Mouse (Mus musculus): ENCODE results near the gene Efna5.

GRCm38 (mm10) chr17:62818337-62818736, 62.8 kb downstream of the Efna5 start:
- TF ChIP-seq POLR2AphosphoS2 (IDR thresholded peaks at IDR 0.05; ENCODE audit: insufficient read length, low read depth) = no peak
- TF ChIP-seq POLR2A (IDR thresholded peaks at IDR 0.05; ENCODE audit: insufficient read length, low read depth) = no peak
- no peak for TF ChIP-seq MYOD1 (IDR thresholded peaks at IDR 0.05; ENCODE audit: control insufficient read depth in 1 of 3, insufficient read length in 2 of 3, low read depth in 2 of 3)
- TF ChIP-seq MAX (IDR thresholded peaks at IDR 0.05; ENCODE audit: low read depth) = no peak
- no peak for TF ChIP-seq USF1 (IDR thresholded peaks at IDR 0.05; ENCODE audit: low read depth)
- TF ChIP-seq SRF (IDR thresholded peaks at IDR 0.05; ENCODE audit: control insufficient read depth, insufficient read length, low read depth) = no peak
